Mouse (Mus musculus) liver, postnatal 0 days (tissue): ENCODE measurements at regions not wholly inside any gene's neighbourhood (a gene's known extent, or its start where the extent isn't known, plus 50 kb on each side); places are given as distances from the start of the nearest gene placed in this dataset.

Source experiments
- CTCF ChIP-seq: sonication (generic); IDR thresholded peaks from 2 replicates; pipeline ENCODE4 v1.5.1; 2016; ENCODE audit warnings: antibody characterized with exemption, low read depth
- EP300 ChIP-seq: IDR thresholded peaks from 2 replicates; pipeline ENCODE4 v1.6.1; 2016; ENCODE audit warnings: antibody characterized with exemption, low read depth, mild to moderate bottlenecking

- TF ChIP-seq CTCF (no peak), EP300 (no peak)
These were observed 258.1 kb upstream of the Prok2 start for GRCm38 (mm10) chr6:99984057-99984855.
